Mouse (Mus musculus) c-Kit-positive CD71-positive TER-119-negative erythroid progenitor cells, embryonic 14.5 days (primary cell): Measurements from ENCODE around the gene Clip2.

Experiments used
- DNase-seq: peaks from one replicate; pipeline ENCODE4 v3.0.0-alpha.2; 2013; ENCODE audit warnings: low read depth

Clip2 gene

GRCm38 (mm10) chr5:134523728-134524127 lies 28.5 kb downstream of the Clip2 start:
- no peak for DNase-seq

- DNase-seq, result no peak
Observed at GRCm38 (mm10) chr5:134522524-134522923, 29.7 kb downstream of the Clip2 start.

GRCm38 (mm10) chr5:134521806-134522205 lies 30.4 kb downstream of the Clip2 start:
- DNase-seq, result peak; percentile 34

- no peak for DNase-seq
Observed at GRCm38 (mm10) chr5:134521131-134521530, 31.1 kb downstream of the Clip2 start.

GRCm38 (mm10) chr5:134520120-134520519 lies 32.1 kb downstream of the Clip2 start:
- DNase-seq, result no peak

- DNase-seq, result no peak
Observed at GRCm38 (mm10) chr5:134519471-134519870, 32.8 kb downstream of the Clip2 start.

- DNase-seq, result no peak
Observed at GRCm38 (mm10) chr5:134512086-134512485, 40.1 kb downstream of the Clip2 start.

GRCm38 (mm10) chr5:134510266-134510665 lies 42.0 kb downstream of the Clip2 start:
- DNase-seq, result no peak

GRCm38 (mm10) chr5:134508965-134509364 lies 43.3 kb downstream of the Clip2 start:
- DNase-seq, result no peak

- DNase-seq, result no peak
Observed at GRCm38 (mm10) chr5:134507859-134508399, 44.3 kb downstream of the Clip2 start.

GRCm38 (mm10) chr5:134507307-134507706 lies 44.9 kb downstream of the Clip2 start:
- DNase-seq, result peak; percentile 46

- no peak for DNase-seq
Observed at GRCm38 (mm10) chr5:134505810-134506292, 46.4 kb downstream of the Clip2 start.

GRCm38 (mm10) chr5:134502591-134502990 lies 49.6 kb downstream of the Clip2 start:
- no peak for DNase-seq

- DNase-seq, result no peak
Observed at GRCm38 (mm10) chr5:134501453-134501852, 50.8 kb downstream of the Clip2 start.

- no peak for DNase-seq
Observed at GRCm38 (mm10) chr5:134500681-134501080, 51.6 kb downstream of the Clip2 start.

GRCm38 (mm10) chr5:134500062-134500461 lies 52.2 kb downstream of the Clip2 start:
- DNase-seq, result peak; percentile 40

- DNase-seq, result no peak
Observed at GRCm38 (mm10) chr5:134497026-134497425, 55.2 kb downstream of the Clip2 start.

GRCm38 (mm10) chr5:134495796-134496195 lies 56.4 kb downstream of the Clip2 start:
- DNase-seq, result no peak

- peak; percentile 87 for DNase-seq
Observed at GRCm38 (mm10) chr5:134494142-134494541, 58.1 kb downstream of the Clip2 start.

GRCm38 (mm10) chr5:134492956-134493355 lies 59.3 kb downstream of the Clip2 start:
- no peak for DNase-seq

- peak; percentile 76 for DNase-seq
Observed at GRCm38 (mm10) chr5:134491712-134492417, 60.4 kb downstream of the Clip2 start.

- DNase-seq, result no peak
Observed at GRCm38 (mm10) chr5:134491206-134491605, 61.0 kb downstream of the Clip2 start.

GRCm38 (mm10) chr5:134490465-134490864 lies 61.8 kb downstream of the Clip2 start:
- DNase-seq, result peak; percentile 40

- DNase-seq, result peak; percentile 40
Observed at GRCm38 (mm10) chr5:134489583-134489982, 62.7 kb downstream of the Clip2 start.
